Mouse (Mus musculus): ENCODE data around the gene Hoxa5.

Hoxa5 gene

DNA sequence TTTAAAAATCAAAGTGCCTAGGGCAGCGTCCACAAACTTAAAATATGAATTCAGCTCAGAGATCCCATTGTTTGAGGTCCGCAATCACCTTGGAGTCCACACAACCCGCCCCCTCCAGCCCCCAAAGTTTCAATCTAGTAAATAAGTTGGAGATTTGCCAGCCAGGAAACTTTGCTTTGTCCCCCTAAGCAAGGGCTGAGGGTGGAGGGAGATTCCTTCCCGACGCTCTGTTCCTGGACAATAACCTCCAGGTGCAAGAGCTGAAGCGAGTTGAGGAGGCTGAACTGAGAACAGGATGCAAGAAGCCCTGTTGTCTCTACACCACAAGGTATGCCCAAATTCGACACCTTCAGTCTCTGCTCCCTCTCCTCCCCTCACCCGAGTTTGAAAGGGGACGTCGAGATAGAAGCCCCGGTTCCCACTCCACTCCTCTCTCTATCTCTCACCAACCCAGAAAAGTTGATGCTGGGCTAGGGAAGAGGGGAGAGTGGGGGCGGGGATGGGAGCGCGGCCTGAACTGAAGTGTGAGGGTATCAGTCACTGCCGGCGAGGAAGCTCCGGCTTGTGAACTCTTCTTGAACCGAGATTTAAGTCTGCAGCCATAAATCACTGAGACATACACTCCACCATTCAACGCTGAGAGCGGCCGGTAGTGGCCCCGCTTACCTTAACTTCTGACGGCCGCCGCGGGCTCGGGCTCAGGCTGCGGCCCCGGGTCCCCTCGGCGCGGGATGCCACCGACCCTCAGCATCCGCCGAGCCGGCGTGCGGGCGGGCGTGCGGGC, 29.2 kb downstream of the Hoxa5 start:
- DNase-seq, result no peak

DNA sequence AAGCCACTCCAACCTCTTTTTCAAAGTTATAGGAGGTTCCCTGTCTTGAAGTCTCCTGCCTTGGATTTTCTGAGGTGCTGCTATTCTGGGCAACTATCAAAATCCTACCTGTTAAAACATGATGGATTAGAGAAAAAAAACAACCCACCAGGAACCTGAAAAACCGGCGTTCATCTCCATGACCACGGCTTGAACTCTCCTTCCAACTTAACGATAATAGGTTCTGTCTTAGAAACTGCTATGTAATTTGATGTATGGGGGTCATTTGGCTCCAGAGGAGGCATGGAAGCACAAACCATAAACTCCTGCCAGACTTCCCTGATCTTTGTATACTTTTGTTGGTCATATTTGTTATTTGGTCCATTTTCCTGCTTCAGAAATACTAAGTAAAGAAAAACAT, 30.7 kb downstream of the Hoxa5 start:
- DNase-seq, result no peak

DNA sequence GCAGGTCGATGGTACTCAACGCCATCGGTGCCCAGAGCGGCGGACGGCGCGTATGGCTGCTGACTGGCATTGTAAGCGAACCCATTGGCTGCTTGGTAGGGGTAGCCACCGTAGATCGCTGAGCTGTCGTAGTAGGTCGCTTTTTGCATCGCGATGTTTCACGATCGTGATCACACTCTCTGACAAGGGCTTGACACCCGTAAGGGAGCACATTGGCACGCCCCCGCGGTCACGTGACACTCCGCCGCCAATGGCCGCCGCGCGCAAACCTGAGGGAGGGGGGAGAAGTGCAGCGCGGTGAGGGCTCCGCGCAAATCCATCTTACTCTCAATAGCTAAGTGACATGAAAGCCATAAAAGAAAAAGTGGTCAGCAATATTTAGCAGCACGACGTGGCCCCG, 31.9 kb downstream of the Hoxa5 start:
- DNase-seq, result no peak

DNA sequence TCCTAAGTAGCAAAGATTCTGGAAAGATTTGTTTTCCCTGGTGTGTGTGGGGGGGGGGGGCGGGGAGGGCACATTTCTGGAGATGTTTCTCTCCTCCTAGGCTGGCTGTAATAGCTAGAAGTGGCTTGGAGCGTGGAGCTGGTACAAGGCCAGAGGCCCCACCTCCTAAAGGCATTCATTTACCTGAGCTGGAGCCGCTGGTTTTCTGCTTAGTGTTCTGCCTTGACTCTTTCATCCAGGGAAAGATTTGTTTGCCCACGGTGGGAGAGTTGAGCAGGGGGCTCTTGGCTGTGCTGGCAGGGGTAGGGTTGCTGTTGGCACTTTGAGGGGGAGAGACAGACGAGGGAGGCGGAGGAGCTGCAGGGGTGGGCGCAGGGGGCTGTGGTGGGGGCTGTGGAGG, 32.4 kb downstream of the Hoxa5 start:
- DNase-seq, result no peak

DNA sequence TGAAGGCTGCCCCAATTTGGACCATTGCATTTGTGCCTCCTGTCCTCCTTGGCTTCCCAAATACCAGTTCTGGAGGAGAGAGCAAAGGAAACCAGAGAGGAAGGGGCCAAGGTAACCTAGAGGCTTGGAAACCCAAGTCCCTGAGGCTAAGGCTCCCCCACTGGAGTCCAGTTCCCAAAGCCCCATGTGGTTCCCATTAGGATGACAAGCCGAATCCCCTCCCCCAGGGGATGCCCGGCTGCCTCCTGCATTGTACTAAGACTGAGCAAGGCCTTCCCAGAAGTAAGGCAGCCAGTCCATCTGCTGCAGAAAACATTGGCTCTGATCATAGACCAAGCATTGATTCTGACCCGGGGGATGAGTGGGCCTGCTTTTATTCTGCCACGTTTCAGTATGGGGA, 33.1 kb downstream of the Hoxa5 start:
- no peak for DNase-seq

DNA sequence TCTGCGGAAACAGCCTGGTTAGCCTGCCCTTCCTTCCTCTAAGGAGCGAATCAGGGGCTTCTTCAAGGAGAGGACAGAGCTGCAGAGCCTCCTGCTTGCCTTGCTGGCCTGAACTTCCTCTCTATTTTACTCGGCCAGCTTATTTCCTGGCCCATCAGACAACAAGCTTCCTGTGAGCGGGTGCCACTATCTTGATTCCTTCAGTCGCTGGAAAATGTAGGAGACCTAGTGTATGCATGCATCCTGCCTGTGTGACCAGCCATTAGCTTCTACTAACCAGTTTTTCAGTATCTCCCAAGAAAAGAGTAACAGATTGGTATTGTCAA, 33.5 kb downstream of the Hoxa5 start:
- DNase-seq, result no peak

DNA sequence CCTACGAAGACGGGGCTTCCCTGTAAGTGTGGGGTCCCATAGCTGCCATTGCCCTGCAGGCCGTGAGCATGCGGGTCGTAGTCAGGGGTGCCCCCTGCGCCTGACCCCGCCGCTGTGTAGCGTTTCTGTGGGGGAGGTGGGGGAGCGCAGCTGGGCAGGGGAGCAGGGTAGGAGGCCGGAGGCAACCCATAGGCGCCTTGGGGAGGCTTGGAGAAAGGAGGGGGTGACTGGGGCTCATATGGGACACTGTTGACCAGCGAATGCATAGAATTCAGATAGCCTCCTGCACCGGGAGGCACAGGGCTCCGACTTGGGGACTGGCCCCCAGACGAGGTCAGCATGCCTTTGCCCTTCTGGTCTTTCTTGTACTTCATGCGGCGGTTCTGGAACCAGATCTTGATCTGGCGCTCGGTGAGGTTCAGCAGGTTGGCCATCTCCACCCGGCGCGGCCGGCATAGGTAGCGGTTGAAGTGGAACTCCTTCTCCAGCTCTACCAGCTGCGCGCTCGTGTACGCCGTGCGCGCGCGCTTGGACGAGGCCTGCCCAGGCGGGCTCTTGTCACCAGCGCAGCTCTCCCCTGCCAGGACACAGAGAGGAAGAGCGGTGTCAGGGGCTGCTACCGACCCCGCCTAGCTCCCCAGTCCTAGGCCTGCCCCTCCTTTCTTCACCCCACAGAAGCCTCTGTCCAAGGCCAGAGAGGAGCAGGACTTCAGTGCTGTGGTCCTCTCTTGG, 34.1 kb downstream of the Hoxa5 start:
- DNase-seq, result no peak

DNA sequence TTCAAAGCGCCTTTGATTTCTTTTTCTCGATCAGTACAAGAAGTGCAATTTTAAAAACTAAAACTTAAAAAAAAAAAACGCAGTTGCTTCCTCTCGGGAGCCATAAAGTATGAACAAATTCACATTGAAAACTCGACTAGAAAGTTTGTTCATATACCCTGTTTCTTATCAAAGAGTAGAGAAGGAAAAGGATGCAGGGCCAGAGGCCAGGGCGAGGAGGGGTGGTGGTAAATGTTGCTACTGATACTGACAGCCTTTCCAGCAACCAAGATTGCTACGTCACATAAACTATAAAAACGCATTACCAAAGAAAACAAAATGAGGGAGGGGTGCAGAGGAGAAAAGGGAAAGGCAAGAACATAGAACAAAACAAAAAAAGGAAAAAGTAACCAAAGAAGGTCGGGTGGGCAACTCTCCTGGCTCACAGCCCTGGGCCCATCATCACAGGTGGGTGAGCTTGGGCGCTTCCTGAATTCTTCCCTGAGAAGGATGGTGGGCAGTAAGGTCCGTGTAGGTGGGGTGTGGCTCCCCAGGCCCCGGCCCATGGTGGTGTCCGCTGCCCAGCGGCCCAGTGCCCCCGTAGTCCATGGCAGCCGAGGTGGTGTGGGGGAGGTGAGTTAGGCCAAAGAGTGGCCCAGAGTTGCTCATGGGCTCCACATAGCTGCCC, 34.8 kb downstream of the Hoxa5 start:
- no peak for DNase-seq

DNA sequence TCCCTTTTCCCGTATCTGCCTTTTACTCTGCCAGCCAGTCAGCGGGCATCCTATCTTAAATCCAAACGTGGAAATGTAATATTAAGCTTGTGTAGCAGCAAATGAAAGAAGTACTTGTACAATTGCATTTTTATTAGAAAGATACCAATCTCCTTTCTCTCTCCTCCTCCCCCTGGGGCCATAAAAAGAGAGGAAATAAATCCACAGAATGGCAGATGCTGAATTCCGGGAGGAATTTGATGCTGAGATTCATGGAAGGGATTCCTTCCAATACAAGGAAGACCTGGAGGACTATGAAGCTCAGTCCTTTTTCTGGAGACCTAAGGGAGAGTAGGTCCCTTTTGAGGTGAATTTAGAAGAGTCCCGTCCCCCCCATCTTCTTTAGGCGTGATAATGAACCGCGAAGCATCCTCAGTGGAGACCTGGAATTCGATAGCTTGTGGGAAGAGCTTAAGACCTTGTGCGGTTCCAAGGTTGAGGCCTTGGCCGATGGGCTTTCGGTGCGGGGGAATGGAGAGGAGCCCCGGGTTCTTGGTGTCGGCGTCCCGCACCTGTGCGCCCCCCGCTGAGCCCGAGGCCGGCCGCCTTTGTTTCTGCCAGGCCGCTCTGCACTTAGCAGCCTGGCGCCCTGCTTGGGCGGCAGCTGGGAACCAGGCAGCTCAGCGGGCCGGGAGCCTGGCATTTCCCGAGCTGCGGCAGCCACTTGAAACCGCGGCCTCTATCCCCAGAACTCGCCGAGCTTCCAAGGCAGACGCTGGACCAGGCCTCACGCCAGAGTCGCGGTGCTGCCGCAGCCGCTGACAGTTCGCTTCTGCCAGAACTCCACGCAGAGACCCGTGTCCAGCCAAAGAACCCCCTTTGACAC, 36.0 kb downstream of the Hoxa5 start:
- no peak for DNase-seq

DNA sequence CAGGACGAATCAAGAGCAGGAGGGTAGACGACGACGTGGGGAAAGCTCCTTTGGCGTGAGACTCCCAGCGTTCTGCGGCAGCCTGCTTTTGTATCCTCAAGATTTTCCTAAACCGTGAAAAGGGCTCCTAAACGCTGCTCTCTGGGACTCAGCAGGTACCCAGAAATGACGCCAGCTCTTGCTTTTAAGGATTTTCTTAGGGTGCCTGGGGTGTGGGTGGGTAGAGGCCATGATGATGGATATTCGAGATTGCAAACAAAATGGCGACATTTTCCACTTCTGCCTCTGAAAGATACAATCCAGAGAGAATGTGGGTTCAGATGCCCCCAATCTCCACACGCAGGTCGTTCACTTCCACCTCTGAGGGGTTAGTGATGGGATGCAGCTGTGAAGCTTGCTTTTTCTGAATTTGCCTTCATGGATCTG, 36.6 kb downstream of the Hoxa5 start:
- DNase-seq, result no peak

DNA sequence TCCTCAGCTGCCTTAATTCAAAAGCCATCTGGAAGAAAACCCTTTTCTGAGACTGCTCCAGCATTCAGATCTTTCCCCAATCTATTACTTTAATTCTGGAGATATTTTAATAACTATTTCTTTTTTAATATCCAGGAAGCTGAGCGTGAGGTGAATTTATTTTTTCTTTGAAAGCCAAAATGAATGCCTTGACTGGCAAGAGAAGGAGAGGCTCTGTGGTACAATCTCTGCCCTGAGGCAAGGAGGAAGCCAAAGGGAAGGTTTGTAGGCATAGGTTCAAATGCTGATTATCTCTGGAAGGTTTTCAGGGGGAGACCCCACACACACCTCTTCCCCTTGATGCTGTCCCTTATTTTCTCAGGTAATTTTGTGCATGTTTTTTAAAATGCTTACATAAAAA, 37.2 kb downstream of the Hoxa5 start:
- DNase-seq, result no peak

DNA sequence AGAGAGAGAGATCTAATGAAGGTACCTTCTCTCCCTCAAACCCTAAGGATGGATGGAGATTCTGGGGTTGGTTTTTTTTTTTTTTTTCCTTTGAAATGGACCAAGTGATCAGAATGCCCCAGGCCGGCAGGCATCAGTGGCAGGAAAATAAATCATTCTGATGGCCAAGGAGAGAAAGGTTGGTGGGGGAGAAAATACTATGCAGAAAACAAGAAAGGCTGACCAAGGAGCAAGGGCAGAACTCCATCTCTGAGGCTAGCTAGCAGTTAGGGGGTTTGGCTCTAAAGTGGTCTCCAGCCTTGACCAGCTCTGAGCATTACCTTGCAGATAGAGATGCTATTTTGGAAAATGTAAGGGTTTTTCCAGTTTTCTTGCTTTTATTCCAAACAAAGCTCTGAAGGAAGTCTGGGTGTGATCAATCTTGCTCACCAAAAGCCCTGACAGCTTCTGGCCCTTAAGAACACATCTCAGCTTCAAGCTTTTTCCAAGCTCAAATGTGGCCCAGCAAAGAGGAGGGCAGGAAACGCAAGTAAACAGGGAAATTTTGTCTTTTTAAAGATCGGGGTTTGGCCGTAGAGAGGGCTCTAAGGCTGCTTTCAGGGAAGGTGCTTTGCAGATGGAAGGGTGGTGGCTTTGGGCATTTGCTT, 37.8 kb downstream of the Hoxa5 start:
- no peak for DNase-seq

DNA sequence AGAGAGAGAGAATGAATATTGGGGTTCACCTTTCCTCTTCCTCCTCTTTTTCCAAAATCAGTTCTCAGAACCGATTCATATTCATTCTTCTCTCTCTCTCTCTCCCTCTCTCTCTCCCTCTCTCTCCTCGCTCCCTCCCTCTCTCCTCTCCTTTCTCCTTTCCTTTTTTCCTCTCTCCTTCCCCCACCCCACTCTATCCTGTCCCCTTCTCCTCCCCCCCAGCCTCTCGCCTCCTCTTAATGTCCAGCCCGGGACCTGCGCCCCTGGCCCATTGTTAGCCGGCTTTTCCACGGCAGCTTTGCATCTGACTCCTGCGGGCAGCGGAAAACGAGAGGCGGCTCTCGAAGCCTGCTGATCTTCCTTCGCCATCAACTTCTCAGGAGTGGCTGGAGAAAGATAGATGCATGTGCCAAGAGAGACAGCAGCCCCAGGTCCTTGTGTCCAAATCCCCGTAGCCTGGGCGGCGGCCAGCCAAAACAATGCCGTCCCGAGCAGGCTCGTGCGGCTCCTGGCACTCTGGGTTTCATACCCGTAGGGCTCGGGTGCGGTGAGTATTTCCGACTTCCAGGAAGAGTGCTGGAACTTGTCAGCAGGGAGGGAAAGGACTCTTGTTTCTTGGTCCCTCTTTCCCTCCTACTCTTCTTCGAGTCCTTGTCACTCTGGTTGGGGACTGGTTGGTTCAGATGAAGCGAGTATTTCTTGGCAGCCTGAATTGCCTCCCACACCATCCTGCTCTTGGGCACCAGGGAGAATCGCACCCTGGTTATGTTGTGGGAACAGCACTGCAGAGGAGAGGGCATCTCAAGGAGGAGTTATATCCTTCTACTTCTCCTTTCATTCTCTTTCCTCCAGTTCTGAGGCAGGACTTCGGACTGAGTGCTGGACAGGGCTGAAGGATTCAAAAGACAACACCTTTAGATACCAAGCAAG, 38.7 kb downstream of the Hoxa5 start:
- no peak for DNase-seq

DNA sequence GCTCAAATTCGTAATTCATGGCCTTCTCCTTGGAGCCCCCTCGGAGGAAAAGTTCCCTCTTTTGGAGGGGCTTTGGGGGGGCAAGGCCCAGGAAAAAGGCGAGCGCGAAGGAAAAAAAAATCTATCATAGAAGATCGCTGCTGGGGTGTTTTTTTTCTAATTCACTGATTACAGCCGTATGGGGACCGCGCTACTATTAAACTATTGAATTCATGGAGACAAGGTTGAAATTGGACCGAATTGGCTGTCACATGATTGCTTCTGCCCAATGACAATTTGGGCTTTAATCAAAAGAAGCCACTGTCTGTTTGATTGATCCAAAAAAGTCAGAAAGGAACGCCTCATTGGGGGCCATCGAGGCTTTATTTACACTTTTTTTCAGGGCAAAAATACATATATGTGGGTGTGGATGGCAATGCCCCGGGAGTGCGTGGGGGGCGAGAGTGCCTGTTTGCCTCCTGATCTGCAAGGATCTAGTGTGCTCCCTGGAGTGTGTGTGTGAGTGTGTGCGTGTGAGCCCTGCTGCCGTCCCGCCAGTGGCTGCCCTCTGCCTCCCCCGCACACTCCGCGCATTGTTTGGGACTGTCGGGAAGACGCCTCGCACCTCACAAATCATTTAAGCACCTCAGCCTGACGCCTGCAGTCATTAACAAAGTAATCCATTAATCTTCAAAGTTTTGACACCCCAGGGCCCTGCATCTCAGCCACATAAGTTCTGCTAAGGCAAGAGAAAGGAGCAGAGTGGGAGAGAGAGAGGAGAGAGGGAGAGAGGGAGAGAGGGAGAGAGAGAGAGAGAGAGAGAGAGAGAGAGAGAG, 39.6 kb downstream of the Hoxa5 start, which contains the start of gene Hoxa2:
Gene Hoxa2 (minus strand): TSS at position 206 of the 815 bp plus-strand sequence.
- no peak for DNase-seq

DNA sequence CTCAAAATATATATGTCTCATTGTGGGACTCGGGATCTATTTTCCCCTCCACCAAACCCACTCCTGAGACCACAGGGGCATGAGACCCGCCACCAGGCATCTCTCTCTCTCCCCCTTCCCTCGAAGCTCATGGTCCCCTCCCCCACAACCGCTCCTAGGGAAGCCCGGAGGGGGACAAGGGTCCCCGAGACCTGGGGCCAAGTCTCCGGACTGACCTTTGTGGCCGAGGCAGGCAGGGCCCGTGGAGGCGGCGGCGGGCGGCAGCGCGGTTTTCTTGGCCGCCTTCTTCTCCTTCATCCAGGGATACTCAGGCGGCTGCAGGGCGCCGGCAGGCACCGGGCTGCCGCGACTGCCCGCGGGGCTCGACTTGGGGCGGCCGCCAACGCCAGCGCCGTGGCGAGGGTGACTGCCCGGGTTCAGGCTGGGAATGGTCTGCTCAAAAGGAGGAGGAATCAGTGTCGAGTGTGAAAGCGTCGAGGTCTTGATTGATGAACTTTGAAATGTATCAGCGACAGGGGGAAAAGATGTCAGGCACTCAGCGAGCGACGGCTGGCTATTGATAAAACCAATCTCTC, 40.2 kb downstream of the Hoxa5 start:
- DNase-seq, result no peak

DNA sequence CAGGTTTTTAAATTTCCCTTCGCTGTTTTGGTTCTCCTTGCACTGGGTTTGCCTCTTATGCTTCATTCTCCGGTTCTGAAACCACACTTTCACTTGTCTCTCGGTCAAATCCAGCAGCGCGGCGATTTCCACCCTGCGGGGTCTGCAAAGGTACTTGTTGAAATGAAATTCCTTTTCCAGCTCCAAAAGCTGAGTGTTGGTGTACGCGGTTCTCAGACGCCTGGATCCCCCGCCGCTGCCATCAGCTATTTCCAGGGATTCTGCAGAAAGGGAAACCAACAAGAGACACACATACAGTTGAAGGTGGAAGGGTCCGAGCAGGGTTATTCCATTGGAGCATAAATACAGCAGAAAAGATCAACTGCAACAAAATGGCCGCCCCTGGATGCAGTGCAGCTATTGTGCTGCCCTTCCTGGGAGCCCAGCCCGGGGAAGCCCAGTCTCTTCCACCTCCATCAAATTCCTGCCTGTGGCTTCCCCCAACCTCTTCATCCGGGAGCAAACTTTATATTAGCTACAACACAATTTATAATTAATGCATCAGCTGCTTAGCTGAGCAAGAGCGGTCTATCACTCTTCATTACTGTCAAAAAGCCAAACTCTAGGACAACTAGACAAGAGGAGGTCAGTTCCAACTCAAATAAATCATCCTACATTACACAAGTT, 40.9 kb downstream of the Hoxa5 start:
- no peak for DNase-seq

DNA sequence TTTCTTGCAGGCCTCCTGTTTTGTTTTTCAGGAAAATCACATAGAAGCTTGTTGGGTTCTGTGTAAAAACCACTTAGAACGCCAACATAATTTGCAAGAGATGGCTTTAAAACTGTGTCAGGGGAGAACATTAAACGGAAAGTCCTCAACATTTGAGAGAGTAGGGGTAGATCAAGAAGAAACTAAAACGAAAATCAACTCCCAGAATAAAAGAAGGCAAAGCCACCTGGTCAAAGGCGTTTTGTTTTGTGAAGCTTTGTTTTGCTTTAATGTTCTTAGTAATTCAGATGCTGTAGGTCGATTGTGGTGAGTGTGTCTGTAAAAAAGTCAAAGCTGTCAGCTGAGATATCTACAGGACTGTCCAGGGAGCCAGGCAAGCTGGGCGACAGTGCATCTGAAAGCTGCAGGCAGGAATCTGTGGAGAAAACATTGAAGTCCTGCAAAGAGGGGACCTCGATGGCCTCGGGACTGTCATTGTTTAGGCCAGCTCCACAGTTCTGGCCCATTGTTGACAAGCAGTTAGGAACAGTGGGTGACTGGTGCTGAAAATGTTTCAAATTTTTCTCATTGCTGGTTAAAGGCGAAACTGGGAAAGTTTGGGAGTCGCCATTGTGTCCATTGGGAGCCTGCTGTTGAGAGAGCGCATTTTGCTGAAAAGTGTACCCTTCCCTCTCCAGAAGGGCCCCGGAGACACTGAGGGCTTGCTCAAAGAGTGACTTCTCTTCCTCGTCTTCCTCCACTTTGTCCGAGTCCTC, 41.6 kb downstream of the Hoxa5 start:
- DNase-seq, result no peak

DNA sequence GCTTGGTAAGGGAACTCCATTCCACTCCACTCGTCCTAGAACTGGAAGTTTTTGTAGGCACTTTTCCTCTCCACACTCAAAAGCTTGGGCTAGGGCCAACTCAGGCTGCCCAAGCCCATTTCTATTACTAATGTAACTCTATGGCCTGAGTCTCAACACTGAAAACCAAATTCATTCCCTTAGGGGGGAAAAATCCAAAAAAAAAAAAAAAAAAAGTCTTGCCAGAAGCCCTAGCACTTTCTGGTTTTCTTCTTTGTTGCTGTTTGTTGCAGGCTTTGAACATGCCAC, 42.4 kb downstream of the Hoxa5 start:
- DNase-seq, result no peak

Data from cerebellum, adult 9-10 months (tissue).